Mouse (Mus musculus) T-helper 1 cell (primary cell): ENCODE data around the gene Acbd3.

ENCODE experiments used
- in situ Hi-C: fragments of 300-600 bp; cut with MboI, MseI; formaldehyde crosslinking; loops from one replicate; pipeline ENCODE4 v1.15.1; 2025; ENCODE audit warnings: high pct_unique_total_duplicates

The Acbd3 gene

DNA sequence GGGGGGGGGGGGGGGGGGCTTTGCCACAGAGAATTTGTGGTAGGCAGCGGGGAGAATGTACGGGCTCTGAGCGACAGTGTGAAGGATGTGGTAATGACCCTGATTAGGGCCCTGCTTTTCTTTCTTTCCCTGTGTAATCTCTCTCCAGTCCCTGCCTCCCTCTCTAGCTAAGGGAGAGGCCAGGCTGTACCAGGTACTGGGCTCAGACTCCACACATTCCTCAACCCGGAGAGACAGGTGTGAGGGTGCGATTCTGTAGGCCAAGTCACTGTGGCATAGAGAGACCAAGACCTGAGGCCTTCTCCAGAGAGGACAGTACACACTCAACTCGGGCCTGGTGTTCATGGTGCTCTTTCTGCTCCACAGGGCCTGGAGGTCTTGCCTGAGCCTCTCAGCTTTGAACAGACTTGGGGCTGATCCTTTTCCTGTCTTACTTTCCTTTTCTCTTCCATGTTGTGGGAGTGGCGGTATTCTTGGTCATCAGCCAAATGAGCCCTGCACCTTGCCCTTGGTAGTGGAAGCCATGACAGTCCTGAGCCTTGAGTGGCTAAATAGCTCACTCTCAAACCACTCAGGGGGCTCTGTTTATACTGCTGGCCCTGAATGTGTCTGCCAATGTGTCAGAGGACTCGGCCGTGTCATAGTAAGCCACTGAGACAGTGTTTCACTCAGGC is 57.2 kb downstream of the Acbd3 start:
- in situ Hi-C loops: no loop called here

DNA sequence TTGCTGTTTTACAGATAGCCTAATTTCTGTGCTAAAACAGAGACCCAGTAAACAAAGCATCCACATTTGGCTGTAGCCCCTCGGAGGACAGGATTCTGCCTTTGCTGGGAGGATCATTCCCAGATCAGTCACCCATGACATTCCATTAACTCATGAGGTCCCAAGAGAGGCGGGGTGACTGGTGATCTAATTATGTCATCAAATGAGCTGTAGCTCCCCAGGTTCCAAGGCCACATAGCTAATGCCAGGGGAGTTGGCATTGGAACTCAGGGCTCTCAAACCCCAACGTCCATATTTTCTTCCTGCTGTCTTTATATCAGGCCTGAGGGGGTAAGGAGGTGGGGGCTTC is 57.7 kb downstream of the Acbd3 start:
- in situ Hi-C loops: no loop called here

DNA sequence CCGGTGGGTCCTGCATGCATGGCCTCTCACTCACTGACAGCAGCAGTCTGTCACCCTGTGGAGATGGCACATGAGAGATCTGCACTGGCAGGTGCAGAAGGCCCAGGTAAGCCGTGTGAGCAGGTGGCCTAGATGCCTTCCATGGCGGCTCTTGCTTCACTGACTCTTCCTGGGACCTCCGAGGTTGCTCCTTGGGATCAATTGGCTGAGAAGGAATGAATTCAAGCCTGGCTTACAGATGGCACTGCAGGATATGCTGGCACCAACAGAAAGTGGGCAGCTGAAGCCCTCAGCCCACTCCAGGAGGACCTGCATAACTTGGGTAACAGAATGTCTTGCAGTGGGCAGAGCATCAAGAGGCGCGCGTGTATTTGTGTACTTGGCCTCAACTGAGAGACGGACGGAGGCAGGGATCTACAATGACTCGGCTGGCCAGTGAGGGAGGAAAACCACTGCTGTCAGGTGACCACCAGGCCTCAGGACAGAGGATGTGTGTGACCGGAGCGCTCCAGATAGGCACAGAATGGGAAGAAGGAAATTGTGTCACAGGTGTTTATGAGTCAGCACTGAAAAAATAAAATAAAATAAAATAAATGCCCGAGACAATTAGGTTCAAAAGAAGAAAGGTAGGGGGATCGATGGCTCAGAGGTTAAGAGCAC is 66.1 kb downstream of the Acbd3 start:
- in situ Hi-C loops: no loop called here

DNA sequence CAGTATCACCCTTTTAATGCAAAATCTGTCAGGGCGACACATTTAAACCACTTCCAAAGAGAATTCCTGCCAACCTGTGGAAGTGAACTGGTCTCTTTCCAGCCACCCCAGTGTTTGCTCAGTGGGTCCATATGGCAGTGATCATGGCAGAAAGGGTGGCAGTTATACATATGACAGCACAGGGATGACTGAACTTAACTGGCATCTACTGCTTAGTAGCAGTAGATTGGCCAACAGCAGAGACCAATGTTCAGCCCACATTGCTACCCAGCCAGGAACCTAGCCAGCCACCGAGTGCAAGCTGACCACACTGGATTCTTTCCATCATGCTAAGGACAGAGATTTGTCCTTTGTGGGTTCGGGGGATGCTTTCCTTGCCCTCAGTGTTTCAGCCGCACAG is 67.0 kb downstream of the Acbd3 start:
- in situ Hi-C loops: no loop called here

DNA sequence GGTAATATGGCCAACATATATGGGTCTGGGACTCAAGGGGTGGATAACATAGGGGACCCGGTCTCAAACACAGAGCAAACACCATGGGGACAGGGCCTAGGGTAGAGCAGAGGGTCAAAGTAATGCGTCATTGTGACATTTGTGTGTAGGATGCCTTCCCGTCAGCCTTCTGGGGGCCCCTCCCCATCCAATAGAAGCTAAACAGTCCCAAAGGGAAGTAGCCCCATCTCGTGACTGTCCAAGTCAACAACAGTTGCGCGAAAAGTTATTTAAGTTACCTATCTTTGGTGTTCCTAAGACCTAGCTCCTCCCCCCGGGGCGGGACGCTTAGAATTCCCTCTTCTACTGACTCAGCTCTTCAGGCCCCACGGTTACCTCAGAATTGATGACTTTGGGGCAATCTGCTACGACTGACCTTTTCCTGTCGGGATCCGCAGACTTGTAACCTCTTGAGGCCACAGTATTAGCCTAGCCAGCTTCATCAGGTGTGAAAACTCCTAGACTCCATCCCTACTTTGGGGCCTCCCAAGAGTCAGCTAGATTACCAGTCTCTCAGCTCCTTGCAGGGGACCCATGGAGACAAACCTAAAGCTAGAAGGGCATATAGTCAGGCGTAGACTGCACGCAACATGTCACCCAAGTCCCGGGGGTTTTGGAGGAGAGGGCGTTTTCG is 67.7 kb downstream of the Acbd3 start:
- in situ Hi-C loops: no loop called here

DNA sequence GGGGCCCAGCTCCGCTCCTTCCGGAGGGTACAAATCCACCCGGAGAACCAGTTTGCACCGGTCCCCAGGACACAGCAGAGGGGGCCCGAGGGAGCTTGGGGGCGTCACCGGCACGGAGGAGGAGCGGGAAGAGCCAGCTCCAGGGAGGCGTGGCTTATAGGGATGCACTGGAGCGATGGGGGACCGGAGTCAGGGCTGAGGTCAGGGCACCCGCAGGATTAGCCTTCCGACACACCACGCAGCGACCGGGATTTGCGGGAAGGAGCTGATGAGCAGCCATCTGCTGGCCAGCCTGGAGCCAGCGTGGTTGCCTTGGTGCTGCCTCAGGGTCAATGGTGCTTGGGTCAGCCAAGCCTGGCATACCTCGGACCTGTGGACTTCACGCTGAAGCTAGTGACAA is 68.3 kb downstream of the Acbd3 start:
- in situ Hi-C loops: no loop called here

DNA sequence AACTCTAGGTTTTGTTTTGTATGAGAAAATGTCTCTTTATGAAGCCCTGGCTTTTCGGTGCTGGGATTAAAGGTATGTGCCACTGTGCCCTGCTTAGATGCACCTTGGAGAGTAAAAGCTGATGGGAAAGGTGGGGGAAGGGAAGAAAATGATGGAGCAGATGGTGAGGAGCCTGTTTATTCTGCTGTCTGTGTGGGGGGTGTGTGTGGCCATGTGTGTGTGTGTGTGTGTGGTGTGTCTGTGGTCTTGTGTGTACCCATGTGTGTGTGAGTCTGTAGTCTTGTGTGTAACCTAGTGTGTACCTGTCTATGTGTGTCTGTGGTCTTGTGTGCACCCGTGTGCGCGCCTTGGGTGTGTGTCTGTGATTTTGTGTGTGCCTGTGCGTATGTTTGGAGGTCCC is 72.8 kb downstream of the Acbd3 start:
- in situ Hi-C loops: loop anchor here (5.0 kb wide), 1 partner anchor 59 kb away; no protein-coding TSS in a partner anchor

DNA sequence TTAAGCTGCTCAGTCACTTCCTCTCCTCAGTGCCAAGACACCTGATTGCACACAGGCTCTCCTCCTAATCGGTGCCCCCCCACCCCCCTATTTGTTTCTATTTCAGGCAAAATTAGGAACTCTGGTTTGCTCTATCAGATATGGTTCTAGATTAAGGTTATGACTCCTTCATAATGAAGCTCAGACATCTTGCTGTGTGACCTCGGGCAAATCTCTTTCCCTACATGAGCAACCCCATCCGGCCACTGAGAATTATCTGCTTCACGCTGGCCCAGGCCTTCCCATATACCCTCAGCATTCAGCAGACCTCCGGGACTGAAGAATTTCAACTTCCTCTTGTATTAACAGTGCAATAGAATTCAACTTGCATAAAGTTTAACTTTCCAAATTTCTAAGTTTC is 73.4 kb downstream of the Acbd3 start:
- in situ Hi-C loops: loop anchor here (5.0 kb wide), 1 partner anchor 58 kb away; no protein-coding TSS in a partner anchor

DNA sequence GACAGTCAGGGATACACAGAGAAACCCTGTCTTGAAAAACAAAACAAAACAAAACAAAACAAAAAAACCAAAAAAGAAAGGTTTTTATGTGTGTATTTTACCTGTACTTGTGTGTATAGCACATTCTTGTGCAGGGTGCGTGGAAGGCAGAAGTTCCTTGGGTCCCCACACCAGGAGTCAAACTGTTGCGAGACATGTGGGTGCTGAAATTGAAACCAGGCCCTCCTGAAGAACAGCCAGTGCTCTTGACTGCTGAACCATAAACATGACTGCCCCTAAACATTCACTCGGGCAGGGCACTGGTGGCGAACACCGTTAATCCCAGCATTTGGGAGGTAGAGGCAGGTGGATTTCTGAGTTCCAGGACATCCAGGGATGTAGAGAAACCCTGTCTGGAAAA is 74.2 kb downstream of the Acbd3 start:
- in situ Hi-C loops: loop anchor here (10.0 kb wide), 1 partner anchor 995 kb away; the partner anchor contains the start of genes Ahctf1 and Gm10518

DNA sequence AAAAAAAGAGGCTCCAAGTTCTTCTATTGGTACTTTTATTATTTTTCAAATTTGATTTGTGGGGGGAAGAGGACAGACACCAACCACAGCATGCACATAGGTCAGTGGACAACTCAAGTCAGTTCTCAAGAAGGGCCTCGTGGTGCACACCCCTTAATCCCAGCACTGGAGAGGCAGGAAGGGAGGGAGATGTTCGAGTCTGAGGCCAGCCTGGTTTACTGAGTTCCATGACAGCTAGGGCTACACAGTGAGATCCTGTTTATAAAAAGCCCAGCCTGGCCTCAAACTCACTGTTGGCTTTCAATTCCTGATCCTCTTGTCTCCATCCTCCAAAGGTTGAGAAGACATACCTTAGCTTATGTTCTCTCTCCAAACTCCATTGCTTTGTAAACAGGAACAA is 75.0 kb downstream of the Acbd3 start:
- in situ Hi-C loops: loop anchor here (10.0 kb wide), 1 partner anchor 996 kb away; the partner anchor contains the start of genes Ahctf1 and Gm10518

DNA sequence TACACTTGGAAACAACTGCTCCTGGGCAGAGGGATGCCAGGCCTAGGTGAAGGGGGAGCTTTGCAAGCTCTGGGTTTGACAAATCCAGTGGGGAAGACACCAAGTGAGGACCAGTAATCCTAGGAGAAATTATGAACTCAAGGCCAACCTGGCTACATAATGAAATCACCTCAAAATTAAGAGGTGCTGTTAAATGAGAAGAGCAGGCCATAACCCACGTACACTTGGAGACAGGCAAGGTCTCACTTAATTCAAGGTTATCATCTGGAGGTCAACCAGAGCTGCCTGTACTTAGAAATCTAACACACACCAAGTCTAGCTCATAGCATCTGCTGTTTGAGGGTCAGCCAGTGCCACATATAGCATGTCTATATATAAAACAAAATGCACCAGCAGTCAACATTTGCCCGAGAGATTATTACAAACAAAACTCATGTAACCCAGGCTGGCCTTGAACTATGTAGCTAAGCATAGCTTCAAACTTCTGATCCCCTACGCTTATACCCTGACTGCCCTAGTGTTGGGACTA is 75.7 kb downstream of the Acbd3 start:
- in situ Hi-C loops: loop anchor here (10.0 kb wide), 1 partner anchor 997 kb away; the partner anchor contains the start of genes Ahctf1 and Gm10518
